Mouse (Mus musculus) C2C12 (cell line): ENCODE data around the gene Hps6.

ENCODE experiments used
- CTCF ChIP-seq: IDR thresholded peaks from one replicate; pipeline ENCODE4 v1.5.1; 2011; ENCODE audit not compliant: control insufficient read depth, insufficient read depth, insufficient read length
- MAX ChIP-seq: IDR thresholded peaks from one replicate; pipeline ENCODE4 v1.6.1; 2011; ENCODE audit warnings: mild to moderate bottlenecking, control low read depth

DNA sequence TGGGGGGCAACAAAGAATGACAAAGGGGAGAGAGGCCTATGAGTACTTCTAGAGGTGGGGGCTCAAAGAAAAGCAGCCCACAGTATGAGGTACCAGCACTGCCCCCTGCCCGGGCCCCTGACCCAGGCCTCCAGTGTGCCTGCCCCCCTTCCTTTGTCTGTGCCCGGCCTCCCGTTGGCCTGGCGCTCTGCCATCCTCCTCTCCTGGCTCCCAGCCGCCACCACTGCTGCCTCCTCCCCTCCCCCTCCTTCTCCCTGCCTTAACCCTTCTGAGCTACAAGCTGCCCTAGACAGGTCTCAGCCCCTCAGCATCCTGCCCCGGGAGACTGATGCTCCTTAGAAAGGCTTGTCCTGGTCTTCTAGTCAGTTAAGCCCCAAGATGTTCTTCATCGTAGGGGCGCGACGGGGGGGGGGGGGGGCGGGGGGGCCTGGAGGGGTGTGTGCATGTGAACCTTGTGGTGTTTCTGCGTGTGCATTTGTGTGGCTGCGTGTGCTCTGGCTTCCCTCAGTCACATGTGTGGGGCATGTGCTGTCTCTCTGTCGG, 38.7 kb downstream of the Hps6 start:
- no peak for TF ChIP-seq CTCF
- no peak for TF ChIP-seq MAX
